Mouse (Mus musculus) spleen, adult 18-20 months (tissue): ENCODE data around the gene Orai3.
"Not testable (repeated sequence)": the region's sequence is repeated elsewhere in the genome, so short reads cannot be mapped to it uniquely, and the experiment has no call there.

Experiments used
- DNase-seq, 2 experiments: peaks; one replicate each; pipeline ENCODE4 v3.0.0; 2022; ENCODE audit warnings: mixed read lengths in 2 of 2

Gene Orai3

DNA sequence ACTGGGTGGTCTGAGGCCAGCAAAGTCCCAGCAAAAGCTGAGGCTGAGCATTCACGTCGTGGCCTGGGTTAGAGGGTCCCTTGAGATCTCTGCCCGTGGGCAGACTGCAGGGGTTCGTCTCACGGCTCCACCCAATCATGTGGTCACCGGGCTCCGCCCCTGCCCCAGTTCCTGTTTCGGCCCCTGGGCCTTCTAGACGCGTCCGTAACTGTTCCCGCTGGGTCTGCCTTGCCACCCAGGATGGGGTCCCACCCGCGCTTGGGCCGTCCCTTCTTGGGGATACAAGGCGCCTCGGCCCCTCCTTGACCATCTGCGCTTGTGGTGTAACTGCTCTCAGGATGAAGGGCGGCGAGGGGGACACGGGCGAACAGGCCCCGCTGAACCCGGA is at the start of gene Orai3:
Gene Orai3, plus strand, starts transcription at position 165 of the 388 bp plus-strand sequence.
- DNase-seq, result peak; percentile 81 to 91

GRCm38 (mm10) chr7:127725490-127725889 is 44.1 kb upstream of the Orai3 start:
- DNase-seq, result no peak

DNA sequence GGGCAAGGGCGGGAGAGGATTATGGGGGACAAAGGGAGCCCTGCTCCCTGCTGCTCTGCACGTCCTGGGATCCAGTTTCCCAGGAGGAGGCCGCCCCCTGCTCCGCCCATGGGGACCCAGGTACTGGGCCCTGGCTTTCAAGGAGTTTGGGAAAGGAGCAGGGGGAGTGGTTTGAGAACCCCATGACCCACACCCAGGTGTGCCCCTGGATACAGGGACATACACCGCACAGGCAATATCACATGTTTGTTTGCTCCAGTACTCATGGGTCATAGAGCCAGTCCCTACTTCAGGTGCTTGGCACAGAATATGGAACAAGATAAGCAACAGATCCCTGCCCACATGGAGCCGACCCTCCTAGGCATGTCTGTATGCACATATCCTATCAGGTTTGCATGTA is 43.7 kb upstream of the Orai3 start:
- no peak for DNase-seq

GRCm38 (mm10) chr7:127727898-127728297 is 41.7 kb upstream of the Orai3 start:
- no peak for DNase-seq

DNA sequence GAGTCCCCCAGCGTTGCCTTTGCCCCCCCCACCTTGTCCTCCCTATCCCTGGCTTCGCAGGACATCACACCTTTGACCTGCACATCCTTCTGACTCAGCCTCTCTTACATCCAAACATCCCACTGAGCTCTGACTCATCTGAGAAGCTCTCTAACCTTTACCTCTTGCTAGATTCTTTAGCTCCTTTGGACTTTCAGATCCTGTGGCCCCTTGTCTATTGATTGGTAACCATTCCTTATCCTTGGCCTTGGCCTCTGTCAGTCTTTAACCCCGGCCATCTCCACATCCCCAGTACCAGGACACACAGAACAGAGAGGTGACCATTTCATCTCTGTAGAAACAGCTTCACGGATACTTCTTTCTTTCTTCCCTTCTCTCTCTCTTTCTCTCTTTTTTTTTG is 39.4 kb upstream of the Orai3 start:
- no peak for DNase-seq

DNA sequence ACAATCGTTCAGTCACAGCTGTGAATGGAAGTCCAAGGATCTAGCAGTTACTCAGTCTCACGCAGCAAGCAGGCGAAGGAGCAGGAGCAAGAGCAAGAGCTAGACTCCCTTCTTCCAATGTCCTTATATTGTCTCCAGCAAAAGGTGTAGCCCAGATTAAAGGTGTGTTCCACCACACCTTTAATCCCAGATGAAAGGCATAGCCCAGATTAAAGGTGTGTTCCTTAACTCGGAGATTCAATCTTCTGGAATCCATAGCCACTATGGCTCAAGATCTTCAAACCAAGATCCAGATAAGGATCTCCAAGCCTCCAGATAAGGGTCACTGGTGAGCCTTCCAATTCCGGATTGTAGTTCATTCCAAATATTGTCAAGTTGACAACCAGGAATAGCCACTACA is 37.5 kb upstream of the Orai3 start, which contains the start of gene Ctf2:
Gene Ctf2, minus strand, starts transcription at position 101 of the 400 bp plus-strand sequence.
- not testable (repeated sequence) for DNase-seq

DNA sequence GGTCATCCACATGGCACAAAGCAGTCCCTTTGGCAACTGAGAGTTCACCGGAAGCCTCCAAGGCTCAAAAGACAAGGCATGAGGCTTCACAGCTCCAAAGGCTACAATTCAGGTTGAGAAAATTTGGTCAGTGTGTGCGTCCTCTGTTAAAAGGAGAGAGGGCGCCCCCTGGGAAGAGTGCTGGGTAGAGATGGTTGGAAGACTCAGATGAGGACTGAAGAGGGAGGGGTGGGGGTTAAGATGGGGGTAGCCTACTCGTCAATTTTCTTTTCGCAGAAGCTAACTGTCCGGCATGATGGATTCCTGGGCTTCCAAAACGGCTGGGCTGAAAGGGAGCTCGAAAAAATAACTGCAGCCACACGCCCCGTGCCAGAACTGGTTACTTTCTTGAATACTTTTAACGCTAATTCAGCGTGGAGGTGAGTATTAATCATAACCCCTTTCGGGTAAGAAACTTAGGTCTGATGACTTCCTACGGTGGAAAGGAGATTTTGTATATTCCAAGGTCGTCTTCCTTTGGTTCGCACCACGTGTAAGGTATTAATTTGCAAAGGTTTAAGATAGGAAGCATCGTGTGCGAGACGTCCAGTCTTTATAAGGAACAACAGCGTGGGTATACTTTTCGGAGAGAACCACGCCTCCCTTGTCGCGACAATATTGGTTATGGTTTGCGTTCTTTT is 25.1 kb upstream of the Orai3 start, which contains the start of gene Fbxl19:
Gene Fbxl19, plus strand, starts transcription at position 178 of the 680 bp plus-strand sequence.
- peak; percentile 50 to 72 for DNase-seq

DNA sequence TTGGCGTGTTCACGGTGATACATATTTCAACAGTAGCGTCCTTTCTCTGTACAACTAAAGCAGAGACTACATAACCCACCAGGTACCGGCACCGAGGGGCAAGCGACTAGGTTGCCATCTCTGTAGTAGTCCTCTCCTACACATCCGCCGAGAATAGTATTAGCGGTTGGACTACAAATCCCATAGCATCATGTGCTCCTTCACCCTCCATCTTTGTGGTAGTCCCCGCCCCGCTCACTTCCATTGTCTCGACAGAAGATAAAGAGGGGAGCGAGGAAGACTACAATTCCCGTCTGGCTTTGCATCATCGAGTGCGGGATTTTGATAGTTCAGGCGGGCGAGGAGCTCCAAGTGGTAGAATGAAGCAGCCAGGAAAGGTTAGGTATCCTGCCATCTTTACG is 24.4 kb upstream of the Orai3 start:
- DNase-seq, result peak; percentile 76 to 79

DNA sequence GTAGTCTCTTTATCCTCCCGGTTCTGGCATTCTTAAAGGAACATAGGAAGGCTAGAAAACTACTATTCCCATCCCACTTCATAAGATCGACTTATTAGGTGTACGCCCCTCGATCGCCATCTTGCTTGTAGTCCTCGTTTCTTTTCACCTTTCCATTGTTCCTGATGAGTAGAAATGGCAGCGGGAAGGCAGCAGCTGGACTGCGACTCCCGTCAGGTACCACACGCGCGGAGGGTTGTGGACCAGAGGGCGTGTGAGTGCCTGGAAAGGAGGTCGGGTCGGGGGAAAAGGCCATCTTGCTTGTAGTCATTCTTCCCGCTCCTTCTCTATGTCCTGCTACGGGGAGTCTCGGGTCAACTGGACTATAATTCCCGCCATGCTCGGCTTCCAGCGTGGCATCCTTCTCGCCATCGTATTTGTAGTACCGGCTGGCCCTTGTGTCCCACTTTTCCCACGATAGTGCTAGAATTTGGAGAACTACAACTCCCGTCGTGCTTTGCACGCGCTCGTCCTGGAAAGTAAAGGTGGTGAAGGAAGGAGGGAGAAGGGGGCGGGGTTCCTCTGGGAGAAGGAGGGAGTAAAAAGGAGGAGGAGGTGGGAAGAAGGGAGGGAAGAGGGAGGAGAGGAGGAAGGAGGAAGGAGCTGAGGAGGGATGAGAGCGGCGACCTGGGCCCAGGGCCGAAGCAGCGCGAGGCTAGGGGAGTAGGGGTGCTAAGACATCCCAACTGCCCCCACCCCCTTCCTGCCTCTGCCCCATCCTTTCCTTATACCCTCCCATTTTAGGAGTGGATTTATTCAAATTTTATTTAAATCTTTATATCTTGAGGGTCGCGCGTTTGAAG is 23.7 kb upstream of the Orai3 start:
- DNase-seq, result peak; percentile 68 to 77

DNA sequence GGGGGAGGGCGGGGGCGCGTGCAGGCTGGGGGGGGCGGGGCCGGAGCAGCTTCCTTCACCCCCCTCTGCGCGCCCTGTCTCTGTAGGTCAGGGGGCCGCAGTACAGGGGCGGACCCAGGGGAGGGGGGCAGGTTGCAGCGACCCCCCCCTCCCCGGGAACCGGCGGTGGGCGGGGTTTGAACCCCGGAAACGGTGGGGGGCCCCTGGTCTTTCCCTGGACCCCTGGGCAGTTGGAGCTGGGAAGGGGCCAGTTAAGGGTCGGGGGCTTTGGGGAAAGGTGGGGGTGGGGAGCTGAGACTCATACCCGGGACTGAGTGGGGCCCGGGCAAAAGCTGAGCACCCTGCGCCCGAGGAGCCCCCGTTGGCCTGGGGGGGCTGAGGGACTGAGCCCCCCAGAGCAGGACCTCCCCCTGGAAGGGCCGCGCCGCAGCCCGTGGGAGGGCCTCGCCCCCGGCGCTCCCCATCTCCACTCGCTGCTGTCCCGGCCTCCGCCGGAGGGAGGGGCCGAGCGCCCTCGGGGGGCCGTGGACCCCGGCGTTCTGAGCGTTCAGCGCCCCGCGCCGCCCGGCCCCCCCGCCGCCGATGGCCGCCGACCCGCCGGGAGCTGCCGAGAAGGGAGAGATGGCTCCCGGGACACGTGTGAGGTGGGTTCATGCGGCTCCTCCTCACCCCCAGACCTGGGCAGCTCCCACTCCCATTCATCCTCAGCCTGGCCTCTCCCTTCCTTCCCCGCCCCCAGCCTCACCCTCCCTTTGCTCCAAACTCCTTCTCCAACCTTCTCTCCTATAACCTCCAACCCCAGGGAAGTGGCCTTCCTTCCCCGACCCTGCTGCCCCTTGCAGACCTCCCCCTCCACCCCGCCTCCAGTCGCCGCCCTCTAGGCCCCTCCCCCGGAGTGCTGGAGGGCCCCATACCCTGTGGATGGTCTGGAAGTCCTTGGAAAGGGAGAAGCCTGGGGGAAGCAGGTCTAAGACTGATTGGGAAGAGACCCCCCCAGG is 22.8 kb upstream of the Orai3 start:
- DNase-seq, result peak in 1 of 2 experiments; percentile 27

DNA sequence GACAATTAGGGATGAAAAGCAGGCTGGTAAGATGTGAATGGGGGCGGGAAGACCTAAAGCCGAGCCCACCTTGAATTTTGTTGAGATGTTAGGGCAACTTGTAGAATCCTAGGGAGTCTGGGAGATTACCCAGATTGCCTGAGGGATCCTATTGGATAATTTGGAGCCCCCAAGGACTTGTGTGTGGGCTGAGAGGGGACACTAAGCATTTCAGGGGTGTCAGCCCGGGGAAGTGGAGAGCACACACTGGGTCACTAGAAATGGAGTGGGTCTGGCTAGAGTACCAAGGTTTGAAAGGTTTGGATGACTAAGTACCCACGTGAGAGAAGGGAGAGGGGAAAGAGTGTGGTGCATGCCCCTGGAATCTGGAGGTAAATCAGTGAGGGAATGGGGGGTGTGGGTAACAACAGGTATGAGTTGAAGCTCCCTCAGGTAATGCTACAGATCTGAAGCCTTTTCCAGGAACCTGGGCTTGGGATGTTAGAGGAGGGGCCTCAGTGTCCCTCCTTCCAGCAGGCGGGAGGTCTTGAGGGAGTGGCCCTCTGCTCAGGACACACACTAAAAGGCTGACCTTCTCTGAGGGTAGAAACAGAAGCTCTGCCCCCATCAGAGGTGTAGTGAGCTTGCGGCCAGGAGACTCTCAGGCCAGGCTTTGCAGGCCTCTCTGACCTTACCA is 21.9 kb upstream of the Orai3 start:
- no peak for DNase-seq

DNA sequence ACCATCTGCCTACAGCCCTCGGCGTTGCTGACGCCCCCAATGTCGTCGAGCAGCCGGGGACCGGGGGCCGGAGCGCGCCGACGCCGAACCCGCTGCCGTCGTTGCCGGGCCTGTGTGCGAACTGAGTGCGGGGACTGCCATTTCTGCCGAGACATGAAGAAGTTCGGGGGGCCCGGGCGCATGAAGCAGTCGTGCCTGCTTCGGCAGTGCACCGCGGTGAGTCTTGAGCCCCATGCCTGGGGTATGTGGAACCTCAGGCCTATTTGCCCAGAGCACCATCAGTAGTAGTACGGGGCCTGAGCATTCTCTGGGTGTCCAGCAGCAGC is 21.4 kb upstream of the Orai3 start:
- no peak for DNase-seq

GRCm38 (mm10) chr7:127750131-127751127 is 19.2 kb upstream of the Orai3 start:
- DNase-seq, result no peak

DNA sequence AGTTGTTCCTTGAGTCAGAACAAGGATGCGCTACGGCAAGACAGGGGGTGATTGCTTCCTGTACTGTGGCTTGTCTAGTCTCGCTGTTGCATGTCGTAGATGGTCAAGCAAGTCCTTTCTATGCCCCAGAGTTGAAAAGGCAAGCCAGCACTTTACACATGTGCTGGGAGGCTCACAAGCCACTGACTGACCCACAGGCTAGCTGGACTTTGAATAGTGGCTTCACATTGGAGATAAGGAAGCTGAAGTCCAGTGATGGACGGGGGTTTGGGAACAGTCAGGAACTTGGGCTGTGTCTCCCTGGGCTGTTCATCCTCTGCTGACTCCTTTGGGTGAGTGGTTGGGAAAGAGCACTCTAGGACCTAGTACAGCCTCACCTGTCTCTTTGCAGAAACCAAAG is 18.0 kb upstream of the Orai3 start:
- no peak for DNase-seq

- no peak for DNase-seq
Measured at GRCm38 (mm10) chr7:127752069-127752468, 17.5 kb upstream of the Orai3 start.

- DNase-seq, result no peak
Measured at GRCm38 (mm10) chr7:127753158-127753557, 16.5 kb upstream of the Orai3 start.

- DNase-seq, result no peak
Measured at GRCm38 (mm10) chr7:127753741-127754140, 15.9 kb upstream of the Orai3 start.

GRCm38 (mm10) chr7:127759716-127760115 is 9.9 kb upstream of the Orai3 start:
- DNase-seq, result no peak

GRCm38 (mm10) chr7:127760478-127760877 is 9.1 kb upstream of the Orai3 start:
- no peak for DNase-seq

- peak; percentile 38 to 73 for DNase-seq
Measured at GRCm38 (mm10) chr7:127761026-127761425, 8.6 kb upstream of the Orai3 start.

- no peak for DNase-seq
Measured at GRCm38 (mm10) chr7:127763642-127764041, 6.0 kb upstream of the Orai3 start.
